Mouse (Mus musculus) liver, adult 2 months (tissue): ENCODE measurements around the gene Slc22a20. TPM values are rescaled to one million over a fixed set of nuclear protein-coding genes. Genes with fewer than 3 reads are reported as not detected.
A peak's percentile ranks its signal among the peaks of the same experiment; 100 is the strongest.

Experiments
- DNase-seq: peaks from one replicate; pipeline ENCODE4 v3.0.0-alpha.2; 2011; ENCODE audit warnings: low read depth, low spot score; ENCODE audit errors: extremely low read depth
- H3K27ac ChIP-seq: fragments of 200-500 bp; replicated peaks from 2 replicates; pipeline ENCODE4 v1.5.1; 2012; ENCODE audit warnings: low read depth, mild to moderate bottlenecking, control low read depth, inconsistent platforms, low read length; ENCODE audit not compliant: insufficient read depth
- H3K27me3 ChIP-seq: fragments of 200-500 bp; 2 replicates; pipeline ENCODE4 v1.6.1; 2012; ENCODE audit warnings: mild to moderate bottlenecking, moderate library complexity, low read length, inconsistent platforms; ENCODE audit not compliant: control insufficient read depth, insufficient read depth
- H3K36me3 ChIP-seq: fragments of 200-500 bp; 2 replicates; pipeline ENCODE4 v1.6.1; 2012; ENCODE audit warnings: low read length, inconsistent platforms; ENCODE audit not compliant: control insufficient read depth, insufficient read depth
- H3K4me1 ChIP-seq: fragments of 200-500 bp; 2 replicates; pipeline ENCODE4 v1.6.1; 2011; ENCODE audit warnings: low read length; ENCODE audit not compliant: control insufficient read depth, insufficient read depth
- H3K4me3 ChIP-seq: fragments of 200-500 bp; 2 replicates; pipeline ENCODE4 v1.5.1; 2011; ENCODE audit warnings: low read depth, mild to moderate bottlenecking, control low read depth, low read length, moderate library complexity; ENCODE audit not compliant: insufficient read depth
- H3K79me2 ChIP-seq: fragments of 200-500 bp; 2 replicates; pipeline ENCODE4 v1.6.1; 2012; ENCODE audit warnings: inconsistent platforms, mild to moderate bottlenecking, low read length, moderate library complexity; ENCODE audit not compliant: control insufficient read depth, insufficient read depth
- H3K9ac ChIP-seq: fragments of 200-500 bp; 2 replicates; pipeline ENCODE4 v1.6.1; 2012; ENCODE audit warnings: low read depth, mild to moderate bottlenecking, control low read depth, inconsistent platforms, low read length
- CTCF ChIP-seq: fragments of 200-500 bp; IDR thresholded peaks from 2 replicates; pipeline ENCODE4 v1.5.1; 2011; ENCODE audit warnings: low read depth, low read length, control low read depth
- POLR2A ChIP-seq: fragments of 200-500 bp; IDR thresholded peaks from 2 replicates; pipeline ENCODE4 v1.6.1; 2011; ENCODE audit warnings: low read length, control low read depth; ENCODE audit not compliant: insufficient read depth; ENCODE audit errors: extremely low read depth
- WGBS: fragments of 180-500 bp; shearing (Covaris S2); methylation state at CpG from one replicate; pipeline ENCODE4 v1.1.7; 2018; 5-methylcytosine and 5-hydroxymethylcytosine counted together
- polyA plus RNA-seq: library from polyadenylated mRNA; depleted of rRNA; stranded (reverse); fragments of >200 nt; gene quantifications from 2 replicates; pipeline ENCODE4 v1.2.3, GENCODE M21; 2012; rRNA removed
- total RNA-seq: library from RNA; depleted of rRNA; stranded (reverse); fragments of >200 nt; gene quantifications from 2 replicates; pipeline ENCODE4 v1.2.3, GENCODE M21; 2014; rRNA removed

The Slc22a20 gene
- total RNA-seq (not detected in 2 replicates), polyA plus RNA-seq (not detected in 2 replicates)

GRCm38 (mm10) chr19:5986043-5986442, at the start of gene Slc22a20:
TSS of gene Slc22a20 (minus strand) at chr19:5986143.
- WGBS: 78% methylated on average over 4 of the region's 4 CpGs
- no peak within 1 kb of the TSS for H3K4me3 ChIP-seq
- H3K36me3 ChIP-seq: no peaks in the 10 kb centered on the region
- H3K4me1 ChIP-seq: 0 out of 2 replicates have a peak, but pooled peaks cover 2% of the 10 kb centered on the region
- TF ChIP-seq CTCF (no peak), POLR2A (no peak)
- no peak within 1 kb of the TSS for H3K27ac ChIP-seq
- no peak for DNase-seq
- H3K27me3 ChIP-seq: no peaks in the 10 kb centered on the region
- no peak within 1 kb of the TSS for H3K9ac ChIP-seq
- H3K79me2 ChIP-seq: no peaks in the 10 kb centered on the region

DNA sequence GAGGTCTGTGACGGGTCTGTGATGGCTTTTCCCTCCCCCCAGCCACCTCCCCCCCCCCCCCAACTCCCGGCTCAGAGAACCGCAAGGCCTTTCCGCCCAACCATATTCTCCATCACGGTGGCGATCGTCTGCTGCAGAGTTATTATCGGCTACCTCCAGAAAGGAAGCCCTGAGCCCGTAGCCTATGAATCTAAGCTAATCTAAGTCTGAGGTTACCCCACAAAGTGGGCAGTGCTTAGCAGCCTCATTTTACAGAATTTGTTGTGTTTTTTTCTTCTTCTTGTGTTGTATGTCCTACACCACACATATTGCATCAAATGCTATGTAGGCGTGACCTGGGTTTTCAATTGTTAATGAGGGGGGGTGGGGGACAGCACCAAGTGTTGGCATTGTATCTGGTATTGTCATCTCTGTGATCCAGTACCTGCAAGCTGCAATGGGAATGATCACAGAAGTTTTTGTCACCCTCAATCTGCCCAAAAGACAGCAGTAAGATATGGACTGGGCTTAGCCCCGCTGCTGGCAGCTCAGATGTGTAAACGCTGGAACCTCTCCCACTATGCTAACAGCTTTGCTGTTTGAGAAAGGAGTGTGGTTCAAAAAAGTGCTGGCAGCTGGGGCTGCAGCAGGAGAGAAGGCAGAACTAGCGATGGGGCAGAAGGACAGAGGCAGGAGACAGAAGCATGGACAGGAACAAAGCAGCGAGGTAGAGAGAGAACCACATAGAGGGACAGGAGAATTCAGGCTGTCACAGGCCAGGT, 44.8 kb upstream of the Slc22a20 start:
- H3K9ac ChIP-seq: no peak overlapping the region
- WGBS: 72% methylated on average over 14 of the region's 14 CpGs
- H3K4me3 ChIP-seq: no peak overlapping the region
- TF ChIP-seq CTCF: no peak
- TF ChIP-seq POLR2A: no peak
- H3K36me3 ChIP-seq: no peaks in the 10 kb centered on the region
- H3K79me2 ChIP-seq: no peaks in the 10 kb centered on the region
- peak; percentile 75 for DNase-seq
- no peak overlapping the region for H3K27ac ChIP-seq
- no peaks in the 10 kb centered on the region for H3K27me3 ChIP-seq
- peaks cover 5% of the 10 kb centered on the region; the same call in 1 of the 2 replicates for H3K4me1 ChIP-seq

DNA sequence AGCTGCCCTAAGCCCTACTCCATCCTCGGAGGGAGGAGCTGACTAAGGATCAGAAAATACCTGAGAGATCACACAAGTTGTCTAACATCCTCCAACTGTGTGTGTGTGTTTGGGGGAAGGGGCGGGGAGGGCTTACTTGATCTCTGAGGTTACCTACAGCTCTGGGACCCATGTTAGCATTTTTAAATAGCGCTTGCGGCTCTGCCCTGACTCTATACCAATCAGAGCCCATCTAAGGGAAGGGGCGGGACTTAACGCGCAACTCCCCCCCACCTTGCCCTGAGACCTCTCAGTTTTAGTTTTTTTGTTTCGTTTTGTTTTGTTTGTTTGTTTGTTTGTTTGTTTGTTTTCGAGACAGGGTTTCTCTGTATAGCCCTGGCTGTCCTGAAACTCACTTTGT, 43.5 kb upstream of the Slc22a20 start:
- no peaks in the 10 kb centered on the region for H3K79me2 ChIP-seq
- H3K4me3 ChIP-seq: no peak overlapping the region
- H3K36me3 ChIP-seq: no peaks in the 10 kb centered on the region
- no peak for DNase-seq
- no peaks in the 10 kb centered on the region for H3K27me3 ChIP-seq
- H3K9ac ChIP-seq: no peak overlapping the region
- no peak for TF ChIP-seq CTCF
- TF ChIP-seq POLR2A: no peak
- no peak overlapping the region for H3K27ac ChIP-seq
- 84% methylated on average over 9 of the region's 9 CpGs for WGBS
- H3K4me1 ChIP-seq: peaks cover 2% of the 10 kb centered on the region; the same call in 1 of the 2 replicates

DNA sequence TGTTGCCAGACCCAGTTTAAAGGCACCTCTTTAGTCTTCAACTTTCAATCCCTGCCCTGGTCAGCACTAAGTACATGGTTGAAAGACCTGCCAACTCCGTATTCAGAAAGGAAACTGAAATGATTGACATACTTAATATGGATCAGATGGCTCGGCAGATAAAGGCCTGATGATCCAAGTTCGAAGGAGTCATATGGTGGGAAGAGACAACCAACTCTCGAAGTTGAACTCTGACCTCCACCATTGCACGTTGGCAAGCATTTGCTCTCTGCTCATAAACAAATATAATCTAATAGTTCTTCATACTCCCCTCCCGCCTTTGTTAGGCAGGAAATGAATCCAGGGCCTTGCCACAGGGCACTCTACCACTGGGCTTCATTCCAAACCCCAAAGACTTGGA, 43.0 kb upstream of the Slc22a20 start:
- Histone ChIP-seq H3K9ac (no peak overlapping the region), H3K79me2 (no peaks in the 10 kb centered on the region), H3K4me1 (peaks cover 4% of the 10 kb centered on the region), H3K27me3 (no peaks in the 10 kb centered on the region), H3K27ac (no peak overlapping the region), H3K4me3 (no peak overlapping the region), H3K36me3 (no peaks in the 10 kb centered on the region)
- WGBS: 52% methylated on average over 6 of the region's 6 CpGs
- no peak for DNase-seq
- no peak for TF ChIP-seq POLR2A
- TF ChIP-seq CTCF: no peak

DNA sequence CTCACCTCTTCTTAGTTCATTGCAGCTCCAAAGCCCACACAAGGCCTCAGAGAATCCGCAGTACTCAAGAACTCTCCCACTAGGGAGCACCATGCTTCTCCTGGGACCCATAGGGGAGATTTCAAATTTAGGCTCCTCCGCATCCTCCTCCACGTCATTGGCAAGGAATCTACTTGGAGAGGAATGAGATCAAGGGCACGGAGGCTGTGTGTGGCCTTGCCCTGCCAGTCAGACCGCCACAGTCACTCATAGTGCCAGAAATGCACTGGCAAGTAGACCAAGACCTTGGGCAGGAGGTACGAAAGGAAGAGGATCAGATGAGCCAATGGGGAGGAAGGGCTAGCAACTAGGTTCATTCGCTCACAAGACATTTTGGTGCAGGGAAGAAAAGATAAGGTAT, 38.0 kb upstream of the Slc22a20 start:
- Histone ChIP-seq H3K27ac (no peak overlapping the region), H3K36me3 (no peaks in the 10 kb centered on the region), H3K4me1 (peaks cover 6% of the 10 kb centered on the region), H3K4me3 (no peak overlapping the region), H3K79me2 (no peaks in the 10 kb centered on the region), H3K9ac (no peak overlapping the region), H3K27me3 (no peaks in the 10 kb centered on the region)
- no peak for TF ChIP-seq CTCF
- no peak for TF ChIP-seq POLR2A
- WGBS: 58% methylated on average over 7 of the region's 7 CpGs
- peak; percentile 57 for DNase-seq

DNA sequence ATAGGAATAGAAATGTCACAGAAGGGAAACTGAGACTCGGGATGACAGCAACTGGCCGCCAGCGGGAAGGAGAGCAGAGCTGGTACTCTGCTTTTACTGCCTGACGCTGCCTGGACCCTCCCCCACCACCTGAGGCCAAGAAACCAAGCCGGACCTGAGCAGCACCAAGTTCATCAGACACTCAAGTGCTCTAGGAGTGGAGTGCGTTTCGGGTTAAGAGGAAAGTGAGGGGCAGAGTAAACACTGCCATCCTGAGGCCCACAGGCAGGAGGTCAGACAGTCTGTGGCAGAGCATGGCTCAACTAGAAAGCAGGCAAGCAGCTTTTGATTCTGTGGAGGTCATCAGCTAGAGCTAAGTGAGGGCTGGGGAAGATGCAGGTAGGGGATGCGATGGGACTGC, 37.1 kb upstream of the Slc22a20 start:
- Histone ChIP-seq H3K9ac (no peak overlapping the region), H3K4me3 (no peak overlapping the region), H3K4me1 (peaks cover 6% of the 10 kb centered on the region), H3K27ac (no peak overlapping the region), H3K36me3 (no peaks in the 10 kb centered on the region), H3K79me2 (no peaks in the 10 kb centered on the region), H3K27me3 (no peaks in the 10 kb centered on the region)
- WGBS: 92% methylated on average over 8 of the region's 8 CpGs
- no peak for TF ChIP-seq CTCF
- TF ChIP-seq POLR2A: no peak
- DNase-seq: no peak
